Mouse (Mus musculus): ENCODE measurements around the gene Ctnnd2.
A peak's percentile ranks its signal among the peaks of the same experiment; 100 is the strongest.

Ctnnd2 gene

GRCm38 (mm10) chr15:30384386-30384785 lies 212.0 kb downstream of the Ctnnd2 start:
- no peak for DNase-seq (ENCODE audit: low read depth, low spot score)

- DNase-seq (ENCODE audit: low read depth, low spot score): no peak
Measured at GRCm38 (mm10) chr15:30386489-30386888, 214.1 kb downstream of the Ctnnd2 start.

DNA sequence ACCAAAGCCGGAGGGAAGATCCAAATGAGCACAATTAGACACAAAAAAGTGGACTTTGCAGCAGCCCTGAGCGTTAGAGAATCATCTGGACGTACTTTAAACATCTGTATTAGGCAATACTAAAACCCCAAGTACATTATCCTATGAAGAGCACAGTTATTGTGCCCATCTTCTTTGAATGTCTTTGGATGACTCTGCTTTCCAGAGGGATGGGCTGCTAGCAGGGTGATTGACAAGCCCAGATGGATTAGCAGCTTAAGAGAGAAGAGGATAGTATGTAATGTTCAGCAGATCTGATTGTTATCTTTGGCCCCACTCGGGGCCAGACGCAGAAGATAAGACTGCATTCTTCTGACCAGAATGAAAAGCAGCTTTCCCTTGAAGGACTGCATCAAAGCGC lies 214.9 kb downstream of the Ctnnd2 start:
- no peak for DNase-seq (ENCODE audit: low read depth, low spot score)

- no peak for DNase-seq (ENCODE audit: low read depth, low spot score)
Measured at GRCm38 (mm10) chr15:30401111-30401510, 228.7 kb downstream of the Ctnnd2 start.

GRCm38 (mm10) chr15:30406254-30406653 lies 233.9 kb downstream of the Ctnnd2 start:
- DNase-seq (ENCODE audit: low read depth, low spot score): peak; percentile 14

GRCm38 (mm10) chr15:30423146-30423545 lies 250.8 kb downstream of the Ctnnd2 start:
- no peak for DNase-seq (ENCODE audit: low read depth, low spot score)

DNA sequence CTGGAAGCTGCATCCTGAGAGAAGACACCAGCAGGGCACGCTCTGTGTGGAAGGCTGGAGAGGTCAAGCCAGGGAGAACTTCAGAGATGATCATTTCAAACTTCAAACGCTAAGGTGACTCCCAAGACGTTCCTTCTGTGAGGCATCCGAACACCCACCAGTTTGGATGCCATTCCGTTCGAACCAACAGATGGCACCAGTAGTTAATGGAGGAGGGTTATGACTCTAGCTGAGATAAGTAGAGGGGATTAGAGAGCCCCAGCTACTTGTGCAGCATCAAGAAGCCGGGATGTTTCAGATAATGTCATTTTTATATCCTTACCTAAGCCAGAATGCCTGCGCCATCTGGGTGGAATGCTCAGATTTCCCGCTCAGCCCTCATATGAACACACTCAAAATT lies 251.9 kb downstream of the Ctnnd2 start:
- DNase-seq (ENCODE audit: low read depth, low spot score): peak; percentile 19

DNA sequence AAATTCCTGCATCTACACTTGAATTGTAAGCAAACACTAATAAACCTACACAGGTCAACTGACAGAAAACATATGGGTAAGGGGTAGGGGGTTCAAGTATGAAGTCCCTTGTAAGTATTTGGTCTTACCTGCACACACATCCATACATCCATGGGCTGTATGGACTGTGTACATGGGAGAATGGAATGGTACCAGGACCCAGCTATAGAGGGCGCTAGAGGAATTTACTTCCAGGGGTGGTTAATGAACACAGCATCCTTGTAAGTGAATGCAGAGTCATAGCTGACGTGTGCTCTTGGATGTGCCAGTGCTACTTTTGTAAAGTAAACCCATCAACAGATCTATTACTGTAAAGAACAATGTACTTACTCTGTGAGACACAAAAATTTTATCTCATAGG lies 254.9 kb downstream of the Ctnnd2 start:
- peak; percentile 51 for DNase-seq (ENCODE audit: low read depth, low spot score)

- no peak for DNase-seq (ENCODE audit: low read depth, low spot score)
Measured at GRCm38 (mm10) chr15:30439045-30439444, 266.7 kb downstream of the Ctnnd2 start.

DNA sequence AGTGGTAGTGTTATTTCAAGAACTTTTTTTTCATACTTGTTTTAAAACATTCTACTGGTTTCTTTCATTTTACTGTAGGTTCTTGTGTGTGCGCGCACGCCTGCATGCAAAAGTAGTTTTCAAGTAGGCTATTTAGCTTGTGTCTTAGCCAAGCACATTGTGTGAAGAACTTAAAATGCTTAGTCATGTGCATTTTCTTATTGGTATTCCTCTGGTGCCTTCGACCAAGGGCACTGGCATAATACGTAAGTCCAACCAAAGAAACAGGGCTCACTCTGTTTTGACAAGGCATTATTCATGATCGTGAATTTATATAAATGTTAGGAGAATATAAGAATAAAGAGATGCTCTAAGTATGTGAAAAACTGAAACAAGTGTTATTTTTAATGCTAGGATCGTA lies 278.4 kb downstream of the Ctnnd2 start:
- DNase-seq (ENCODE audit: low read depth, low spot score): no peak

DNA sequence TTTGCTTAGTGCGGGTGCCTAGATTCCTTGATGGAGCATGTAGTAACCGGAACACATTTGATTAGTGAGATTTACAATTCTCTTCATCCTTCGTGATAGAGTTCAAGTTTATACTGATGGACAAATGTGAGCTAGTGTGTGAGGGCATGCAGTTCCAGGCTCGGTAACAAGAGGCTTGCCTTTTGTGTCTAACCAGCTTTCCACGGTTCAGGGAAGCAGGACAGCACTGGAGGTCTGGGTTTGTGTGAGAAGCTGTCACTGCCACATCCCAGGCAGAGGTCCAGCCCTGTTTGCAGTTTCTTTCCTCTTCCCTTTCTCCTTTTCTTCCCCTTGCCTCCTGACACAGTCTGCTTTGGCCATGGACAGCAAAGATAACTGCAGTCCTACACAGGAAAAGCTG lies 279.5 kb downstream of the Ctnnd2 start:
- no peak for DNase-seq (ENCODE audit: low read depth, low spot score)

GRCm38 (mm10) chr15:30457541-30458250 lies 285.3 kb downstream of the Ctnnd2 start:
- DNase-seq (ENCODE audit: low read depth, low spot score): peak; percentile 25

- no peak for DNase-seq (ENCODE audit: low read depth, low spot score)
Measured at GRCm38 (mm10) chr15:30458671-30459070, 286.3 kb downstream of the Ctnnd2 start.

DNA sequence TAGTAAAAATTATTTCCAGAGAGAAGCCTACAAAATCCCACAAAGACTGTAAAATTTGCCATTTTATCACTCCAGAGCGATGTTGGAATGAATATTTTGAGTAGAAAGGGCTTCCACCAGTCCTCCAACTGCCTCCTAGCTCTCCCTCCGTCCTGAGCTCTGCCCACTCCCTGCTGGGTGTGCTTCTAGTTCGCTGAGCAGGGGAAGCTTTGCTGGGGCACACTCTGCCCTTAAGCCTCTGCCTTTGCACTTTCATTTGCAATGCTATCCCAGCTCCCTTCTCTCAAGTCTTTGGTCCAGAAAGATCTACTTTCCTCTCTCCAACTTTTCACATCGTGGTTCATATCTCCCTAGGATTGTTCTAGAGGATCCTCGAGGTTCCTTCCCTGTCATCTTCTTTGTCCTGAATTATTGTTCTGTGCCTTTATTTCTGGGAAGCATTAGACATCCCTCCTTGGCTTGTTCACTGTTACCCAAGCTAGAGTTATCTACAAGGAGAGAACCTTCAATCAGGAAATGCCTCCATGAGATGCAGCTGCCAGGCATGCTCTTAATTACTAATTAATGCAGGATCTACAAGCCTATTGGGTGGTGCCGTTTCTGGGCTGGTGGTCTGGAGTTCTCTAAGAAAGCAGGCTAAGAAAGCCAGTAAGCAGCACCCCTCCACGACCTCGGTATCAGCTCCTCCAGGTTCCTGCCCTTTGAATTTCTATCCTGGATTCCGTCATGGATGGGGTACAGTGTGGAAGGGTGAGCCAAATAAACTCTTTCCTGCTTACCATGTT lies 288.1 kb downstream of the Ctnnd2 start:
- peak; percentile 12 for DNase-seq (ENCODE audit: low read depth, low spot score)

- DNase-seq (ENCODE audit: low read depth, low spot score): no peak
Measured at GRCm38 (mm10) chr15:30462804-30463423, 290.5 kb downstream of the Ctnnd2 start.

- no peak for DNase-seq (ENCODE audit: low read depth, low spot score)
Measured at GRCm38 (mm10) chr15:30463471-30464047, 291.2 kb downstream of the Ctnnd2 start.

GRCm38 (mm10) chr15:30466950-30467543 lies 294.7 kb downstream of the Ctnnd2 start:
- no peak for DNase-seq (ENCODE audit: low read depth, low spot score)

GRCm38 (mm10) chr15:30468773-30469172 lies 296.4 kb downstream of the Ctnnd2 start:
- no peak for DNase-seq (ENCODE audit: low read depth, low spot score)

- DNase-seq (ENCODE audit: low read depth, low spot score): no peak
Measured at GRCm38 (mm10) chr15:30471280-30471966, 299.0 kb downstream of the Ctnnd2 start.

DNA sequence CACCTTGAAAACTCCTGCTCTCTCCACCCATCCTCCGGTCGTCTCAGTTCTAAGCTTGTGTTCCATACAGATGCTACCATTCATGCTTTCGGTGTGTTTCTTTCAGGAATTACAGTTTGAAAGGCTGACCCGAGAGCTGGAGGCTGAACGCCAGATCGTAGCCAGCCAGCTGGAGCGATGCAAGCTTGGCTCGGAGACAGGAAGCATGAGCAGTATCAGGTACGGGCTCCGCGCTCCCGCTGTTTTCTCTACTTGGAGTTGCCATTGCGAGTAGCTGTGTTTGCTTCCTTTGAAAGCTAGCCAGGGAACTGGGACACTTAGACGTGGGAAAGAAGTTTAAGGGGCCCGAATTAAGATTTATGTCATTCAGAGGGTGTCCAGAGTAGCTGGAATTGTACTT lies 308.3 kb downstream of the Ctnnd2 start:
- DNase-seq (ENCODE audit: low read depth, low spot score): peak; percentile 7

DNA sequence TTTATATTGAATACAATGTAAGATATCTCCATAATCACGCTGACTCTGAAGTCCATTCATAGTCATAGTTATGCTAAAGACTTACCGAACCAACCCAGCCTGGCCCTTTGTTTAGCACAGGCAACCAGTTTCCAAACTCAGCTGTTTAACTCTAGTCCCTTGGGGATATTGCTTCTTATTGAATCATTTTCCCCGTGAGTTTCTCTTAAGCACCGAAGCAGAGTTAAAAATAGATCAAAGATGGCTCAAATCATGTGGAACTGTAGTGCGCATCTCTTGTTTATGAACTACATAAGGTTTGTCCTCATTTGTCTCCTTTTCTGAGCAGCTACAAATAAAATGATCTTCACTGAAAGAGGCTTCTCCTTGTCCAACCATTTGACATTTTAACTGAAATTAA lies 334.1 kb downstream of the Ctnnd2 start:
- no peak for DNase-seq (ENCODE audit: low read depth, low spot score)

All from ES-CJ7 (cell line).